Mouse (Mus musculus) forebrain, embryonic 11.5 days (tissue): ENCODE results near the gene Map2k2. TPM values are rescaled to one million over a fixed set of nuclear protein-coding genes. Genes with fewer than 3 reads are reported as not detected.

Experiments used
- ATAC-seq: fragments of 200-750 bp; cut with Nextera tagmentation; replicated peaks from 2 replicates; pipeline ENCODE4 v1.8.0; 2017; ENCODE audit warnings: moderate TSS enrichment; ENCODE audit not compliant: low FRiP score
- DNase-seq: peaks from one replicate; pipeline ENCODE4 v3.0.0-alpha.2; 2017; ENCODE audit warnings: low spot score
- H3K27ac ChIP-seq: fragments of 300-500 bp; sonication (generic); 2 replicates; pipeline ENCODE4 v1.5.1; 2014; ENCODE audit warnings: low read depth, low read length
- H3K27me3 ChIP-seq: fragments of 300-500 bp; sonication (generic); 2 replicates; pipeline ENCODE4 v1.6.1; 2014; ENCODE audit warnings: mild to moderate bottlenecking, low read length, mixed read lengths; ENCODE audit not compliant: control insufficient read depth, insufficient read depth
- H3K36me3 ChIP-seq: fragments of 300-500 bp; sonication (generic); 2 replicates; pipeline ENCODE4 v1.6.1; 2014; ENCODE audit warnings: mild to moderate bottlenecking, low read length, moderate library complexity, mixed read lengths; ENCODE audit not compliant: control insufficient read depth, insufficient read depth
- H3K4me1 ChIP-seq: fragments of 300-500 bp; sonication (generic); replicated peaks from 2 replicates; pipeline ENCODE4 v1.6.1; 2014; ENCODE audit warnings: low read length, mixed read lengths; ENCODE audit not compliant: control insufficient read depth, insufficient read depth
- H3K4me2 ChIP-seq: fragments of 300-500 bp; sonication (generic); 2 replicates; pipeline ENCODE4 v1.6.1; 2014; ENCODE audit warnings: low read depth, mild to moderate bottlenecking, low read length, moderate library complexity, mixed read lengths; ENCODE audit not compliant: severe bottlenecking
- H3K4me3 ChIP-seq: fragments of 300-500 bp; sonication (generic); 2 replicates; pipeline ENCODE4 v1.5.1; 2014; ENCODE audit warnings: low read depth, low read length
- H3K9ac ChIP-seq: fragments of 300-500 bp; sonication (generic); 2 replicates; pipeline ENCODE4 v1.6.1; 2014; ENCODE audit warnings: low read length
- H3K9me3 ChIP-seq: fragments of 300-500 bp; sonication (generic); 2 replicates; pipeline ENCODE4 v1.6.1; 2016; ENCODE audit warnings: low read length, mixed read lengths; ENCODE audit not compliant: control insufficient read depth
- WGBS: fragments of 180-500 bp; shearing (Covaris S2); extraction: QIAGEN DNeasy Blood & Tissue Kit; methylation state at CpG from one replicate; pipeline ENCODE4 v1.1.7; 2014; 5-methylcytosine and 5-hydroxymethylcytosine counted together
- polyA plus RNA-seq: library from polyadenylated mRNA; unstranded; fragments of >200 nt; fragmentation: Nextera tagmentation; extraction: Ambion mirVana; gene quantifications from 2 replicates; pipeline ENCODE4 v1.2.1, GENCODE M21; 2014

Map2k2 gene
- polyA plus RNA-seq, 1 experiment from 2014 or later, result 212 TPM

- peaks cover 16% of the 10 kb centered on the region for H3K4me1 ChIP-seq
- DNase-seq, result no peak
- peaks cover 4% of the 10 kb centered on the region; the same call in 1 of the 2 replicates for H3K36me3 ChIP-seq
- no peak overlapping the region for H3K4me2 ChIP-seq
- no peak overlapping the region for H3K9ac ChIP-seq
- no peak overlapping the region for H3K27ac ChIP-seq
- no peak for ATAC-seq
- H3K9me3 ChIP-seq, result no peaks in the 10 kb centered on the region
- WGBS, result 95% methylated on average over 8 of the region's 8 CpGs
- no peaks in the 10 kb centered on the region for H3K27me3 ChIP-seq
- no peak overlapping the region for H3K4me3 ChIP-seq
Measured at GRCm38 (mm10) chr10:81072290-81072689, 33.4 kb upstream of the Map2k2 start.

GRCm38 (mm10) chr10:81073464-81073863 is 32.3 kb upstream of the Map2k2 start:
- Histone ChIP-seq H3K9ac (no peak overlapping the region), H3K9me3 (no peaks in the 10 kb centered on the region), H3K36me3 (peaks cover 4% of the 10 kb centered on the region; the same call in 1 of the 2 replicates), H3K4me3 (no peak overlapping the region), H3K4me1 (peaks cover 16% of the 10 kb centered on the region), H3K27me3 (no peaks in the 10 kb centered on the region), H3K4me2 (no peak overlapping the region), H3K27ac (no peak overlapping the region)
- DNase-seq (peak; percentile 65), ATAC-seq (no peak)
- 63% methylated on average over 7 of the region's 7 CpGs for WGBS

GRCm38 (mm10) chr10:81075734-81076133 is 30.0 kb upstream of the Map2k2 start:
- H3K27me3 ChIP-seq, result no peaks in the 10 kb centered on the region
- peaks cover 5% of the 10 kb centered on the region for H3K4me1 ChIP-seq
- H3K9me3 ChIP-seq, result no peaks in the 10 kb centered on the region
- no peak overlapping the region for H3K9ac ChIP-seq
- DNase-seq, result no peak
- H3K27ac ChIP-seq, result no peak overlapping the region
- H3K36me3 ChIP-seq, result peaks cover 7% of the 10 kb centered on the region; the same call in 1 of the 2 replicates
- H3K4me3 ChIP-seq, result no peak overlapping the region
- H3K4me2 ChIP-seq, result no peak overlapping the region
- WGBS, result 90% methylated on average over 8 of the region's 8 CpGs
- ATAC-seq, result no peak

GRCm38 (mm10) chr10:81076356-81076755 is 29.4 kb upstream of the Map2k2 start:
- H3K27me3 ChIP-seq, result no peaks in the 10 kb centered on the region
- DNase-seq (no peak), ATAC-seq (no peak)
- H3K36me3 ChIP-seq, result peaks cover 7% of the 10 kb centered on the region; the same call in 1 of the 2 replicates
- no peak overlapping the region for H3K9ac ChIP-seq
- no peaks in the 10 kb centered on the region for H3K4me1 ChIP-seq
- H3K4me3 ChIP-seq, result no peak overlapping the region
- no peak overlapping the region for H3K27ac ChIP-seq
- H3K4me2 ChIP-seq, result no peak overlapping the region
- 100% methylated on average over 1 of the region's 1 CpGs for WGBS
- H3K9me3 ChIP-seq, result no peaks in the 10 kb centered on the region

- Histone ChIP-seq H3K36me3 (peaks cover 7% of the 10 kb centered on the region; the same call in 1 of the 2 replicates), H3K27me3 (no peaks in the 10 kb centered on the region), H3K4me1 (no peaks in the 10 kb centered on the region), H3K4me3 (no peak overlapping the region), H3K4me2 (no peak overlapping the region), H3K9me3 (no peaks in the 10 kb centered on the region), H3K9ac (no peak overlapping the region), H3K27ac (no peak overlapping the region)
- DNase-seq (no peak), ATAC-seq (no peak)
- 94% methylated on average over 11 of the region's 11 CpGs for WGBS
Measured at GRCm38 (mm10) chr10:81077916-81078315, 27.8 kb upstream of the Map2k2 start.

GRCm38 (mm10) chr10:81080008-81080655 is 25.6 kb upstream of the Map2k2 start:
- DNase-seq, result no peak
- Histone ChIP-seq H3K4me3 (no peak overlapping the region), H3K36me3 (peaks cover 3% of the 10 kb centered on the region; the same call in 1 of the 2 replicates), H3K4me2 (no peak overlapping the region), H3K4me1 (no peaks in the 10 kb centered on the region), H3K9me3 (no peaks in the 10 kb centered on the region), H3K9ac (no peak overlapping the region), H3K27me3 (no peaks in the 10 kb centered on the region), H3K27ac (no peak overlapping the region)
- no peak for ATAC-seq
- 95% methylated on average over 31 of the region's 31 CpGs for WGBS

- peak; percentile 60 for ATAC-seq
- no peaks in the 10 kb centered on the region for H3K27me3 ChIP-seq
- DNase-seq, result peak; percentile 79
- H3K4me3 ChIP-seq, result no peak overlapping the region
- H3K36me3 ChIP-seq, result peaks cover 3% of the 10 kb centered on the region; the same call in 1 of the 2 replicates
- no peaks in the 10 kb centered on the region; the same call in 1 of the 2 replicates for H3K9me3 ChIP-seq
- H3K27ac ChIP-seq, result no peak overlapping the region
- 77% methylated on average over 7 of the region's 7 CpGs for WGBS
- H3K4me2 ChIP-seq, result no peak overlapping the region
- H3K4me1 ChIP-seq, result no peaks in the 10 kb centered on the region
- no peak overlapping the region for H3K9ac ChIP-seq
Measured at GRCm38 (mm10) chr10:81082168-81082960, 23.4 kb upstream of the Map2k2 start.

- Histone ChIP-seq H3K27me3 (no peaks in the 10 kb centered on the region), H3K36me3 (no peaks in the 10 kb centered on the region; the same call in 1 of the 2 replicates), H3K27ac (no peak overlapping the region), H3K4me2 (no peak overlapping the region), H3K9me3 (no peaks in the 10 kb centered on the region; the same call in 1 of the 2 replicates), H3K4me3 (no peak overlapping the region), H3K4me1 (peaks cover 3% of the 10 kb centered on the region; the same call in 1 of the 2 replicates), H3K9ac (no peak overlapping the region)
- ATAC-seq, result no peak
- DNase-seq, result no peak
- 54% methylated on average over 2 of the region's 2 CpGs for WGBS
Measured at GRCm38 (mm10) chr10:81087021-81087420, 18.7 kb upstream of the Map2k2 start.
